Mouse (Mus musculus): Measurements from ENCODE around the gene Tex101.
"Not testable (repeated sequence)": the region's sequence is repeated elsewhere in the genome, so short reads cannot be mapped to it uniquely, and the experiment has no call there.

The Tex101 gene

DNA sequence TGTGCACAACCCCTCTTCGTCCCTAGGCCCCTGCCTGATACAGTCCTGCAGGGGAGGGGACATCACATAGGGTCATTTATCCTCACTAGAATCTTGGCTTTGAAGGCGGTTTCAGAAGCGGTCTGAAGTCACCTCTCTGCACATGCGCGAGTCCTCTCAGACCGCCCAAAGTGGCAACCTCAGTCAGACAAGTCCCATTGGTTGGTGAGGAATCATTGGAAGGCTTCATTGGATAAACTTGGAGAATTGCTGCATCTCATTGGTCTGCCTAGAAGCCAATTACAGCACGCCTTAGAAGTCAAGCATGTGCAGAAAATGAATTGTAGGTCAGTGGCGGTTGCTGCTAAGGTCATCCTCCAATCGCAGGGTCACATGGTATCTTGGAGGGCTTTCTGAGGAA, at the start of gene Tex101:
Gene Tex101 (minus strand): TSS at position 101 of the 400 bp plus-strand sequence.
- DNase-seq (ENCODE audit: low read depth) = no peak

DNA sequence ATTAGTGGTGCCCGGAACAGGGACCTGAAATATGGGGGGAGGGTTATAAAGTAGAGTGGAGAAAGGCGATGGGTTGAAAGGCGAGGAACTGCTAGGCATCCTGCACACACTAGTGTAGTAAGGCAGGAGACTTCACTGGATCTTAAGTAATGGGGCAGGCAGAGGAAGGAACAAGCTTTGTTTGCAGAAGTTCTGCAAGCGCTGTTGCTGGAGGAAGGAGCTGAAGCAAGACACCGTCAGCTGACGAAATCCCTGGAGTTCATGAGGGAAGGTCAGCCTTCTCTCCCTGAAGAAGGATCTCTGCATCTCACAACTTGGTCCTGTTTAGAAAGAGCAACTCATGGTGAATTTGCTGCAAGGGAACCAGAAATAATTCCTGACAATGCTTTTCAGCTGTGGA, 38.6 kb upstream of the Tex101 start:
- no peak for DNase-seq (ENCODE audit: low read depth)

- DNase-seq (ENCODE audit: low read depth) = no peak
These were observed 32.4 kb upstream of the Tex101 start, which contains the start of gene BC049730 for GRCm38 (mm10) chr7:24708832-24709292. TSS of gene BC049730 (plus strand) at chr7:24709242.

GRCm38 (mm10) chr7:24702841-24703240, 26.4 kb upstream of the Tex101 start:
- not testable (repeated sequence) for DNase-seq (ENCODE audit: low read depth)

- not testable (repeated sequence) for DNase-seq (ENCODE audit: low read depth)
These were observed 21.4 kb upstream of the Tex101 start for GRCm38 (mm10) chr7:24697891-24698290.

DNA sequence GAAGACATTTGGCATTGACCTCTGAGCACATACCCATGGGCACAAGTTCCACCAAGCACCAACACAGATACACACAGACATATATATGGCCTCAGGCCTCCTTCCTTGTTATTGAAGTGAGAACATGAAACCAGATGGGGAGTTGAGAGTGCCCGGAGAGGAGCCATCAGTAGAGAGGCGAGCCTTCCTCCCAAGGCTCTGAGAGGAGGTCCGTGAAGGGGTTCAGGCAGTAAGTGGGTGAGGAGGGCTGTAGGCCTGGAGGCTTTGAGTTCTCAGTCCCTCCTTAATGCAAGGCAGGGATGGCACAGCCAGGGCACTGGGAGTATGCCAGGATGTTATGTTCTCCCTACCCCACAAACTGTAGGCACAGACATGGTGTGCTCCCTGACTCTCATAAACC, 16.2 kb upstream of the Tex101 start:
- not testable (repeated sequence) for DNase-seq (ENCODE audit: low read depth)

DNA sequence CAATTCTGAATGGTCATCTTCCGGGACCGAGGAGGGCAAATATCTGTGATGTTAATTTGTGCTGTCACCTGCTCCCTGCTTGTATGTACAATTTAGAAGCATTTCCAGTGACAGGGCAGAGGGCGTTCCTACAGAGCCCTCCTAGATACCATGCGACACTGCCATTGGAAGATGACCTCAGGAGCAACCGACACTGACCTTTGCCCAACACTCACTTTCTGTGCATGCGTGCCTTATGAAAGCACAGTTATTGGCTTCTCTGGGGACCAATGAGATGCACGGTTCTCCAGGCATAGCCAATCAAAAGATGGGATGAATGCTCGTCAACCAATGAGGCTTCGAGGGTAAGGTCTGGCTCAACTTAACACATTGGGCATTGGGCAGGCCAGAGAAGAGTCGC, 11.0 kb upstream of the Tex101 start:
- DNase-seq (ENCODE audit: low read depth) = not testable (repeated sequence)

- DNase-seq (ENCODE audit: low read depth) = peak; percentile 41
These were observed 7.6 kb upstream of the Tex101 start for GRCm38 (mm10) chr7:24684121-24684520.

DNA sequence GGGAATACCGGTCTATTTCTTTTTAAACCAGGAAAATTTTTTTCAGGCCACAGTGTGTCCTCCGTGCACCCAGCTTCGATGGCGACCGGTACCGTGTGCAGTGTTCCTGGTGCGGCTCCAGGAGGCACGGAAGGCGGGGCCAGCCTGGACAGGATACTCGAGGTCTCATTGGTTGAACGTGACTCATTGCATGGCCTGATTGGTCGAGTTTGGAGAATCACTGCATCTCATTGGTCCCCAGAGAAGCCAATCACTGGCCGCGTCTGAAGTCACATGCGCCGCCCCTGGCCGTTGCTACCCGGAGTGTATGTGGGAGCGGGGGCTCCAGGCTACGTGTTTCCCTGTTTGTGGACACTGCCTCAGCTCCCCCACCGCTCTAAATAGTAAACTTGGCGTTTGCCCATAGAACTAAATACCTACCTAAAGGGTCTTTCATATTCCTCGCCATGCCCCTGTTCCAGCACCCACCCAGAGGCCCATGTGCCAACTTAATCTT, 4.5 kb downstream of the Tex101 start:
- DNase-seq (ENCODE audit: low read depth) = no peak

DNA sequence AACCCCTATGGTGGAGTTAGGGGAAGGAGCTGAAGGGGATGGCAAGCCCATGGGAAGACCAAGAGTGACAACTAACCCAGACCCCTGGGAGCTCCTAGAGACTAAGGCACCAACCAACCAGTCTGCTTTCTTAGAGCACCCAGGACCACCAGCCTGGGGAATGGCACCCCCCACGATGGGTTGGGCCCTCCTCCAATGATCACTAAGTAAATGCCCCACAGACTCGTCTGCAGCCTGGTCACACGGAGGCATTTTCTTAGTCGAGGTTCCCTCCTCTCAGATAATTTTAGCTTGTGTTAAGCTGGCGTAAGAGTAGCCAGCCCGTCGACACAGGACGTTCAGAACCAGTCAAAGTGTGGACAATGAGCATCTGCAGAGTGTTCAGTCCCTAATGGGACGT, 11.5 kb downstream of the Tex101 start:
- DNase-seq (ENCODE audit: low read depth) = no peak

DNA sequence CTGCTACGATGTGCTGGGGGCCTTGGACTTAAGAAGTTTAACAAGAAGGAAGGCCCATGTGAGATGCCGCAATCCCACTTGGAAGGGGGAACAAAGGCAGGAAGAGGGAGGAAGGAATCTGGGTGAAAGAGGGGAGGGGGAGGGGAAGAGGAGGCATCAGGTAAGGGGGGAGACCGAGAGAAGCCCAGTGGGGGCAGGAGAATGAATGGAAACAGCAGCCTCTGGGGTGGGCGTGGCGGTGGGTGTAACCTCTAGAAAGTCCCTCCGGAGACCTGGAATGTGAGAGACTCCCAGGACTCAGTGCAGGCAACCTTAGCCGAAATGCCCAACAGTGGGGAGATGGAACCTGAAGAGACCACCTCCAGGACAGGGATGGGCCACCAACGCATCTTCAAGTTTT, 12.2 kb downstream of the Tex101 start:
- no peak for DNase-seq (ENCODE audit: low read depth)

- DNase-seq (ENCODE audit: low read depth) = peak; percentile 94
These were observed 13.9 kb downstream of the Tex101 start for GRCm38 (mm10) chr7:24662575-24662974.

- DNase-seq (ENCODE audit: low read depth) = peak; percentile 57
These were observed 15.2 kb downstream of the Tex101 start for GRCm38 (mm10) chr7:24661118-24661904.

DNA sequence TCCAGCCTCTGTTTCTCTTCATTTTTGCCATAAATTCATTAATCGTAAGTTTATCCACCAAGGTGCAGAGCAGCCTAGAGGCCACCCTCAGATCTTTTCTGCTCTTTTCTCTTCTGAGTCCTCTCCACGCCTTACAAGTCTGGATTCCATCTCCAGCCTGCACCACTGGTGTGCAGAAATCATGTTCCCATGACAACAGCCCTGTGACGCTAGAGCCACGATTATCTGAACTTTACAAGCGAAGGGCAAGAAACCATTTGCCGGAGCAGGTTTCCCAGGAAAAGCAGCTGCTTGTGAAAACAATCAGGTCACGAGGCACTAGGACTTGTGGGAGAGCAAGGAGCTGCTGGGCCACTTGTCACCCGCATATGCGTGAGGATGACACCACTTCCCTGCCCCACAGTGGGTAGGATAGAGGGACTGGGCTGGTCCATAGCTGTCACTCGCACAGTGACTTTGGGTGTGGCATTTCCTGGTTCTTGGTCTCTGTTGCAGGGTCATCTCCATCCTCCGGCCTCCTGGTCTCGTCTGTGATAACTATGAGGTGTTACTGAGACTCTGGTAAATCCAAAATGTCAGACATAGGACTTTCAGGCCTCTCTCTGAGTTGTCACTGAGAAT, 16.6 kb downstream of the Tex101 start:
- no peak for DNase-seq (ENCODE audit: low read depth)

GRCm38 (mm10) chr7:24653681-24654080, 22.8 kb downstream of the Tex101 start:
- peak; percentile 84 for DNase-seq (ENCODE audit: low read depth)

- peak; percentile 68 for DNase-seq (ENCODE audit: low read depth)
These were observed 30.0 kb downstream of the Tex101 start for GRCm38 (mm10) chr7:24646486-24646885.

DNA sequence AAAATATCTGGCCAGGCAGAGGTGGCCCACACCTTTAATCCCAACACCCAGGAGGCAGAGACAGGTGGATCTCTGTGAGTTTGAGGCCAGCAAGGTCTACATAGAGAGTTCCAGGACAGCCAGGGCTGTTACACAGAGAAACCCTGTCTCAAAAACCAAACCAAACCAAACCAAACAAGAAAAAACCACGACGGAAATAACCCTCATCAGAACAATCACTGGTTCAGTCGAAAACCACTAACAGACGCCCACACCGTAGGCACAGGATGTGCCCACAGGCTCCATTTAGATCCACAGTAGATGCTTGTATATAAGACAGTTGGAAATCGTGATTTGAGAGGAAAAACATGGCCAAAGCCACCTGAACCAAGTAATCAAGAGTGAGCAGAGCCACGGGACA, 31.5 kb downstream of the Tex101 start:
- peak; percentile 87 for DNase-seq (ENCODE audit: low read depth)

DNA sequence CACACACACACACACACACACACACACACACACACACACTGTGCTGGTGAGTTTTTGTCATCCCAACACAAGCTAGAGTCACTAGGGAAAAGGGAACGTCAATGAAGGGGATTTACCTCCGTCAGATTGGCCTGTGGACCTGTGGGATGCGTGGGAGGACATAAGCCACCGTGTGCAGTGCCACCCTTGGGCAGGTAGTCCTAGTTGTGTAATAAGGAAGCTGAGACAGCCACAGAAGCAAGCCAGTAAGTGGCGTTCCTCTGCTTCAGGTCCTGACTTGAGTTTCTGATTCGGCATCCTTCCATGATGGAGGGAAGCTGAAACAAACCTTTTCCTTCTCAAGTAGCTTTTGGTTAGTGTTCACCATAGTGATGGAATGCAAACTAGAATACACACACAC, 32.0 kb downstream of the Tex101 start:
- DNase-seq (ENCODE audit: low read depth) = peak; percentile 72

- DNase-seq (ENCODE audit: low read depth) = peak; percentile 84
These were observed 34.0 kb downstream of the Tex101 start for GRCm38 (mm10) chr7:24642491-24642890.

- DNase-seq (ENCODE audit: low read depth) = no peak
These were observed 36.0 kb downstream of the Tex101 start for GRCm38 (mm10) chr7:24640450-24640849.

- DNase-seq (ENCODE audit: low read depth) = peak; percentile 79
These were observed 38.2 kb downstream of the Tex101 start for GRCm38 (mm10) chr7:24638026-24638856.

GRCm38 (mm10) chr7:24637046-24637445, 39.4 kb downstream of the Tex101 start:
- no peak for DNase-seq (ENCODE audit: low read depth)
